Mouse (Mus musculus) heart, embryonic 15.5 days (tissue): ENCODE data around the gene Phb. TPM values are rescaled to one million over a fixed set of nuclear protein-coding genes. Genes with fewer than 3 reads are reported as not detected.

Experiments used
- ATAC-seq: fragments of 200-750 bp; cut with Nextera tagmentation; replicated peaks from 2 replicates; pipeline ENCODE4 v1.8.0; 2017; ENCODE audit warnings: low read depth, moderate TSS enrichment; ENCODE audit not compliant: insufficient number of reproducible peaks, insufficient read depth, low FRiP score
- H3K27ac ChIP-seq: fragments of 300-500 bp; sonication (generic); 2 replicates; pipeline ENCODE4 v1.5.1; 2015; ENCODE audit warnings: mild to moderate bottlenecking, inconsistent platforms
- H3K27me3 ChIP-seq: fragments of 300-500 bp; sonication (generic); 2 replicates; pipeline ENCODE4 v1.6.1; 2015; ENCODE audit warnings: inconsistent platforms
- H3K36me3 ChIP-seq: fragments of 300-500 bp; sonication (generic); 2 replicates; pipeline ENCODE4 v1.6.1; 2015; ENCODE audit warnings: mild to moderate bottlenecking, inconsistent platforms
- H3K4me1 ChIP-seq: fragments of 300-500 bp; sonication (generic); replicated peaks from 2 replicates; pipeline ENCODE4 v1.6.1; 2015; ENCODE audit warnings: inconsistent platforms
- H3K4me2 ChIP-seq: fragments of 300-500 bp; sonication (generic); 2 replicates; pipeline ENCODE4 v1.6.1; 2015; ENCODE audit warnings: inconsistent platforms, mild to moderate bottlenecking, moderate library complexity
- H3K4me3 ChIP-seq: fragments of 300-500 bp; sonication (generic); 2 replicates; pipeline ENCODE4 v1.5.1; 2015; ENCODE audit warnings: mild to moderate bottlenecking, inconsistent platforms
- H3K9ac ChIP-seq: fragments of 300-500 bp; sonication (generic); 2 replicates; pipeline ENCODE4 v1.6.1; 2015; ENCODE audit warnings: mild to moderate bottlenecking, inconsistent platforms
- H3K9me3 ChIP-seq: fragments of 300-500 bp; sonication (generic); replicated peaks from 2 replicates; pipeline ENCODE4 v1.6.1; 2016; ENCODE audit warnings: inconsistent platforms
- WGBS: fragments of 180-500 bp; shearing (Covaris S2); methylation state at CpG from one replicate; pipeline ENCODE4 v1.1.7; 2015; ENCODE audit warnings: mixed read lengths; 5-methylcytosine and 5-hydroxymethylcytosine counted together
- polyA plus RNA-seq: library from polyadenylated mRNA; unstranded; fragments of >200 nt; fragmentation: Nextera tagmentation; extraction: Ambion mirVana; gene quantifications from 2 replicates; pipeline ENCODE4 v1.2.1, GENCODE M21; 2015

Gene Phb
- 237 and 293 TPM in 2 replicates for polyA plus RNA-seq

DNA sequence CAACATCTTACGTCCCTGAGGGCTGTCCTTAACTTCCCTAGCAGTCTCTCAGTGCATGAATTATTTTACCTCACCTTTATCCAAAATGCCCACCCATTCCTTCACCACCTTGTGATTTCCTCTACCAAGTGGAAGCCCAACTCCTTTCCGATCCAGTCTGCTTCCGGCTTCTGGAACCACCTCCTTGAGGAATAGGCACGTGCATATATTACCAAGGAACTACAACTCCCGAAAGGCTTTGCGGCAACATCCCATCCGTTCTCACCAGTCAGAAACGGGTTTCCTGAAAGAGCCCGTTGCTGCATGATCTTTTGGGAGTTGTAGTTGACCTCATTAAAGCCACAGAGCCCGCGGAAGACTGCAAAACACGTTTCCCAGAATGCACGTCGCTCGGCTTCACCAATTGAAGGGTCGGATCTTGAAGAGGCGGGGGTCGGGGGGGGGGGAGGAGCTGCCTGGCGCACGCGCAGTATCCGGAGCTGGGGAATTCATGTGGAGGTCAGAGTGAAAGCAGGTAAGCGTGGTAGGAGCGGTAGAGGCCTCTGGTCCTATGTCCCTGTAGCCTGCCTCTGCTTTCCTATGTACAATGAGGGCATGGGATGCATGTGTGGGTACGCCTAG is at the start of gene Phb:
Gene Phb, plus strand, starts transcription at position 429 of the 621 bp plus-strand sequence.
- peak within 1 kb of the TSS; percentile 74 for H3K4me2 ChIP-seq
- H3K9me3 ChIP-seq: no peaks in the 10 kb centered on the region
- H3K27me3 ChIP-seq: no peaks in the 10 kb centered on the region
- peak within 1 kb of the TSS; percentile 88 for H3K27ac ChIP-seq
- peak within 1 kb of the TSS; percentile 73 for H3K9ac ChIP-seq
- peak; percentile 95 for ATAC-seq
- peaks cover 27% of the 10 kb centered on the region for H3K36me3 ChIP-seq
- WGBS: 1% methylated on average over 25 of the region's 25 CpGs
- peak within 1 kb of the TSS; percentile 73 for H3K4me3 ChIP-seq
- H3K4me1 ChIP-seq: peaks cover 11% of the 10 kb centered on the region

- WGBS: 50% methylated on average over 19 of the region's 19 CpGs
- H3K27me3 ChIP-seq: peaks cover 21% of the 10 kb centered on the region
- no peak for ATAC-seq
- no peak overlapping the region for H3K4me2 ChIP-seq
- H3K9ac ChIP-seq: no peak overlapping the region
- no peaks in the 10 kb centered on the region for H3K9me3 ChIP-seq
- H3K27ac ChIP-seq: no peak overlapping the region
- H3K4me1 ChIP-seq: peaks cover 3% of the 10 kb centered on the region; the same call in 1 of the 2 replicates
- H3K4me3 ChIP-seq: no peak overlapping the region
- no peaks in the 10 kb centered on the region for H3K36me3 ChIP-seq
Measured at GRCm38 (mm10) chr11:95617785-95618465, 48.8 kb upstream of the Phb start.

DNA sequence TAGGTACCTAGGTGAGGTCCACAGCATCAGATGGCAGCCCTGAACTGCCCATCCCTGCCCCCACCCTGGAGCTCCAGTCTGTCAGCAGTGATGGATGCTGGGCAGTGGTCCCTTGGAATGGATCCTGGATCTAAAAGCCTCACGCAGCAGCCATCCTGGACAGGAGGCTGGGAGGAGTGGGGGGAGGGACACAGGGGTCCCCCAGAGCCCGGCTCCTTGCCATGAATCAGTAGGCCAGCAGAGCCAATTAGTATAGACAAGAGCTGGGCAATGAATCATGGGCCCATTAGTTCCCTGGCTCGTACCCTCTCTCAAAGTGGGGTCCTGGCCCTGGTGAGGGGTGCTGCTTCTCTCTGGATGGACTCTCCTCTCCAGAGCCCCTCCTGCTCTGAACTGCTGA is 47.7 kb upstream of the Phb start:
- Histone ChIP-seq H3K4me3 (no peak overlapping the region), H3K27ac (no peak overlapping the region), H3K9ac (no peak overlapping the region), H3K4me2 (no peak overlapping the region), H3K27me3 (peaks cover 31% of the 10 kb centered on the region), H3K4me1 (peaks cover 3% of the 10 kb centered on the region; the same call in 1 of the 2 replicates), H3K36me3 (no peaks in the 10 kb centered on the region), H3K9me3 (no peaks in the 10 kb centered on the region)
- 78% methylated on average over 3 of the region's 3 CpGs for WGBS
- ATAC-seq: no peak

DNA sequence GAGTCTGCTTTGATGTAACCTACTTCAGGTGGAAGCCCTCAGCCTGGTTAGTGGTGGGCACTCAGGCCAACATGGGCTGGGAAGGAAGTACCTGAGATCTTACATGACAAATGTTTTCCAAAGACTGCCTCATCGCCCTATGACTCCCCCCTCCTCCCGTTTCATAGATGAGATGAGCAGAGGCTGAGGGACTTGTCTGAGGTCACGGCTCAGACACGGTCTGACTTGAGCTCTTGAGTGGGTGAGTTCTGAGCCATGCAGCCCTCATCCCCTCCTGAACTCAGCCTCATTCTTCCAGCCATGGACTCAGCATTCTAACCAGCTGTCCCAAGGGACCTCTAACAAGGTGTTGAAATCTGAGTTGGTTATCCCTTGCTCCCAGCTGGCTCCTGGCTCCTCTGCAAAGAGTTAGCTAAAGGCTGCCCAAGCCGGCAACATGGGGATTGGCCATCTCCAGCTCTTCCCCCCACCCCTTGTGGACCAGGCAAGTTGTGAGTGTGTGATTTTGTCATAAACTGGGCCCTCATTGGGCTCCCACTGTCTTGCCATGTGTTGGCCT is 46.8 kb upstream of the Phb start:
- H3K9ac ChIP-seq: no peak overlapping the region
- no peak overlapping the region for H3K27ac ChIP-seq
- peaks cover 3% of the 10 kb centered on the region; the same call in 1 of the 2 replicates for H3K4me1 ChIP-seq
- 84% methylated on average over 5 of the region's 5 CpGs for WGBS
- no peak for ATAC-seq
- no peak overlapping the region for H3K4me2 ChIP-seq
- no peaks in the 10 kb centered on the region for H3K9me3 ChIP-seq
- no peak overlapping the region for H3K4me3 ChIP-seq
- no peaks in the 10 kb centered on the region for H3K36me3 ChIP-seq
- H3K27me3 ChIP-seq: peaks cover 37% of the 10 kb centered on the region

GRCm38 (mm10) chr11:95621010-95621409 is 45.7 kb upstream of the Phb start:
- ATAC-seq: no peak
- no peak overlapping the region for H3K9ac ChIP-seq
- no peak overlapping the region for H3K4me2 ChIP-seq
- no peak overlapping the region for H3K27ac ChIP-seq
- 38% methylated on average over 4 of the region's 4 CpGs for WGBS
- no peaks in the 10 kb centered on the region for H3K9me3 ChIP-seq
- no peak overlapping the region for H3K4me3 ChIP-seq
- H3K4me1 ChIP-seq: peaks cover 3% of the 10 kb centered on the region; the same call in 1 of the 2 replicates
- H3K27me3 ChIP-seq: peaks cover 37% of the 10 kb centered on the region
- H3K36me3 ChIP-seq: no peaks in the 10 kb centered on the region

- ATAC-seq: no peak
- Histone ChIP-seq H3K4me1 (peaks cover 3% of the 10 kb centered on the region; the same call in 1 of the 2 replicates), H3K9ac (no peak overlapping the region), H3K9me3 (no peaks in the 10 kb centered on the region), H3K4me3 (no peak overlapping the region), H3K27me3 (peaks cover 37% of the 10 kb centered on the region), H3K27ac (no peak overlapping the region), H3K36me3 (no peaks in the 10 kb centered on the region), H3K4me2 (no peak overlapping the region)
- WGBS: 48% methylated on average over 9 of the region's 9 CpGs
Measured at GRCm38 (mm10) chr11:95621541-95622130, 45.1 kb upstream of the Phb start.

DNA sequence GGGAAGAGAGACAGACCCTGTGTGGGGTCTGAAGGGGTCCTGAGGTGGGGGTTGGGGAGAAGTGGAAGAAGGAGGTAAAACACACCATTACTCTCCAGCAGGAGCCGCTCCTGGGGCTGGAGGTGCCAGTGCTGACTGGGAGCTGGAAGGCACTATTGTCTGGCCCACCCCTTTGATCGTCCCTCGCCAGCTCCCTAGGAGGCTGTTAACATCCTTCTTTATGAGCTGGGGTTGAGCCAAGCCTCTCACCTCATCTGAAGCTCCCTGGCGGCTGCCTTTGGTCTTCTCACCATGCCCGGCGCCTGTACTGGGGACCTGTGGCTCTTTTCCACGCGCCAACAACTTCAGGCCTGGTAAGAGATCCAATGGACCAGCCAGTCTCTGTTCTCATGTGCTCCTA is 44.3 kb upstream of the Phb start:
- no peaks in the 10 kb centered on the region for H3K36me3 ChIP-seq
- H3K4me3 ChIP-seq: no peak overlapping the region
- no peak for ATAC-seq
- H3K4me1 ChIP-seq: peaks cover 3% of the 10 kb centered on the region; the same call in 1 of the 2 replicates
- H3K27me3 ChIP-seq: peaks cover 41% of the 10 kb centered on the region
- H3K9ac ChIP-seq: no peak overlapping the region
- no peak overlapping the region for H3K27ac ChIP-seq
- no peaks in the 10 kb centered on the region for H3K9me3 ChIP-seq
- WGBS: 38% methylated on average over 8 of the region's 8 CpGs
- H3K4me2 ChIP-seq: no peak overlapping the region

DNA sequence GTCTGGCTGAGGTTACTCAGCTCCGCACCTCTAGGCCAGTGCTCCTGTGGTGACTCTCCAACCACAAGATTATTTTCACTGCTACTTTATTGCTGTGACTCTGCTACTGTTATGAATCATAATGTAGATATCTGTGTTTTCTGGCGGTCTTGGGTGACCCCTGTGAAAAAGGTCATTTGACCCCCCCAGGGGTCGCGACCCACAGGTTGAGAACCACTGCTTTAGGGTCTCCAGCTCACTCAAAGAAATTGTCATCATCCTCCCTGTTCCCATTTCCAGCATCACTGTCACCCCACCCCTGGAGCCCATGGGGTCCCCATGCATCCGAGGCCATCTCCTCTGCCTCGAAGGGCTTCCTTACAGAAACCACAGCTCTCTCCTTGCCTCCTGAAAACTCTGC is 36.2 kb upstream of the Phb start:
- Histone ChIP-seq H3K4me2 (no peak overlapping the region), H3K9ac (no peak overlapping the region), H3K27me3 (peaks cover 25% of the 10 kb centered on the region), H3K9me3 (no peaks in the 10 kb centered on the region), H3K4me3 (no peak overlapping the region), H3K36me3 (no peaks in the 10 kb centered on the region), H3K4me1 (0 out of 2 replicates have a peak, but pooled peaks cover 2% of the 10 kb centered on the region), H3K27ac (no peak overlapping the region)
- WGBS: 79% methylated on average over 6 of the region's 6 CpGs
- no peak for ATAC-seq

DNA sequence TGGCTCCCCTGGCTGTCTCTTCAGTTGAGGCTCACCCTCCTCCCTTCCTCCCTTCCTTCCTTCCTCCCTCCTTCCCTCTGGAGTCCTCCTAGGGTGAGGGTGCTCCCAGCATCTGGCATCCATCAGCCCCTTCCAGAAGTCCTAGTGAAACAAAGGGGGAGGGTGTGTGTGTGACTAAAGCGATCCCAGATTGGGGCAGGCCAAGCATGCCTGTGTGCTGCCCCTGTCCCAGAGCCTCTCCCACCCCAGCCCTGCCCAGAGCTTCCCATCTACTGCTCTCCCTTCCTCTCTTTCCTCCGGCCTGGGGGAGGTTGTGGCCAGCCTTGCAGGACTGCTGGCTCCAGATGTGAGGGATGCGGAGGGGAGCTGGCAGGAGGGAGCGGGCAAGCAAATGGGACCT is 35.5 kb upstream of the Phb start:
- Histone ChIP-seq H3K27me3 (peaks cover 25% of the 10 kb centered on the region), H3K36me3 (no peaks in the 10 kb centered on the region), H3K9ac (no peak overlapping the region), H3K27ac (no peak overlapping the region), H3K9me3 (no peaks in the 10 kb centered on the region), H3K4me3 (no peak overlapping the region), H3K4me2 (no peak overlapping the region), H3K4me1 (0 out of 2 replicates have a peak, but pooled peaks cover 2% of the 10 kb centered on the region)
- WGBS: 58% methylated on average over 4 of the region's 4 CpGs
- ATAC-seq: no peak

- Histone ChIP-seq H3K27ac (no peak overlapping the region), H3K4me2 (no peak overlapping the region), H3K9ac (no peak overlapping the region), H3K36me3 (no peaks in the 10 kb centered on the region), H3K9me3 (no peaks in the 10 kb centered on the region), H3K4me1 (0 out of 2 replicates have a peak, but pooled peaks cover 2% of the 10 kb centered on the region), H3K27me3 (peaks cover 21% of the 10 kb centered on the region), H3K4me3 (no peak overlapping the region)
- ATAC-seq: no peak
- 70% methylated on average over 6 of the region's 6 CpGs for WGBS
Measured at GRCm38 (mm10) chr11:95632474-95632873, 34.3 kb upstream of the Phb start.

- ATAC-seq: no peak
Measured at GRCm38 (mm10) chr11:95633512-95634000, 33.2 kb upstream of the Phb start.

More at GRCm38 (mm10) chr11:95633512-95634000, 33.2 kb upstream of the Phb start:
- Histone ChIP-seq H3K27me3 (peaks cover 14% of the 10 kb centered on the region), H3K4me3 (no peak overlapping the region), H3K27ac (no peak overlapping the region), H3K9me3 (no peaks in the 10 kb centered on the region), H3K9ac (no peak overlapping the region), H3K4me1 (0 out of 2 replicates have a peak, but pooled peaks cover 2% of the 10 kb centered on the region), H3K36me3 (no peaks in the 10 kb centered on the region), H3K4me2 (no peak overlapping the region)
- WGBS: 82% methylated on average over 2 of the region's 2 CpGs
